Mouse (Mus musculus) erythroblast, adult 5-6 weeks (primary cell): Measurements from ENCODE around the gene Depdc5. TPM values are rescaled to one million over a fixed set of nuclear protein-coding genes. Genes with fewer than 3 reads are reported as not detected.
"Not testable (repeated sequence)": the region's sequence is repeated elsewhere in the genome, so short reads cannot be mapped to it uniquely, and the experiment has no call there.

Experiments
- ATAC-seq: replicated peaks from 2 replicates; pipeline ENCODE4 v1.8.0; 2016; ENCODE audit warnings: moderate number of reproducible peaks, mild to moderate bottlenecking, moderate TSS enrichment, inconsistent platforms; ENCODE audit not compliant: poor library complexity, low FRiP score, severe bottlenecking
- total RNA-seq, 2 experiments: library from RNA; stranded (forward) in 1 of 2; stranded (reverse) in 1 of 2; fragments of 150-400 nt in 1 of 2; fragments of 200-764, 138-1000 nt in 1 of 2; gene quantifications; 2 replicates each; pipeline versions ENCODE4 v1.2.3 to v1.2.4; 2015 to 2017; ENCODE audit warnings: low replicate concordance in 2 of 2

Gene Depdc5
- total RNA-seq, 2 experiments from 2014 or later = 5.8 to 23.6 TPM

DNA sequence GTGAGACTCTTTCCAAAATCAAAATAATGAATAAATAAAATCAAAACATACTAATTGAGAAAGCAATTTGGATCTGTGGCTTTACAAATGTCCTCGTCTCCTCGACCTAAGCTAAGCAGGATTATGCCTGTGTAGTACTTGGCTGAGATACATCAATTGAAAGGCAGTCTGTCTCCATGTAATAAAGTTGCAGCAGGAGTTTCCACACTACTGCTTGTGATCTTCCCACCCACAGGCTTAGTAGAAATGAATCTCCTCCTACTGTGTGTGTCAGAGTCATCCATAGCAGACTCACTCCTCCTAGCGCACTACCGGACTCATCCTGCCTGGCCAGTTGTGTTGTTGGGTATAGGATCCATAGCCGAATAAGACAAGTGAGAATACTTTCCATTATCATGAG, 8.8 kb downstream of the Depdc5 start:
- ATAC-seq = no peak

DNA sequence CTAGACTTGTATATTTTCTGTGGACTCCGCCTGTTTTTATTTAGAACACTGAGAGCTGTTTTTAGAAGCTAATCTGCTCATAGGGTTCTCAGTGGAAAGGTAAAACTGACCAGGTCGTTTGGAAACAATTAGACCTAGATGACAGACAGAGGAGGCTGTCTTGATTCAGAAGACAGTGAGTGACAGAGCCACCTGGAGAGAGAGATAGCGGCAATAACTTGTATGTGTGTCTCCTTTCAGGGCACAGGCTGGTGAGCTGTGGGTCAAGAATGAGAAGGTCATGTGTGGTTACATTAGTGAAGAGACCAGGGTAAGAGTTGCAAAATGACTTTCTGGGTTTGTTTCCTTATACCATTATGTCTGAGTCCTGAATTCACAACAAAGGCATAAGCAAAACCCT, 23.2 kb downstream of the Depdc5 start:
- no peak for ATAC-seq

- no peak for ATAC-seq
These were observed 44.0 kb downstream of the Depdc5 start for GRCm38 (mm10) chr5:32907496-32907895.

DNA sequence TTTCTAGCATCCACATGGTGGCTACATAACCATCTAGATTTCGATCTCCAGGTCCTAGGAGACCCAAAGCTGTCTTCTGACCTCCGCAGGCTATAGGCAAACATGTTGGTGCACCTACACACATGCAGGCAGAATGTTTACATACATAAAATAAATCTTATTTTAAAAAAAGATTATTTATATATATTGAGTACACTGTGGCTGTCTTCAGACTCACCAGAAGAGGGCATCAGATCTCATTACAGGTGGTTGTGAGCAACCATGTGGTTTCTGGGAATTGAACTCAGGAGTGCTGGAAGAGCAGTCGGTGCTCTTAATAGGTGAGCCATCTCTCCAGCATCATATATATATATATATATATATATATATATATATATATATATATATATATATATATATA, 50.6 kb downstream of the Depdc5 start:
- ATAC-seq = no peak

DNA sequence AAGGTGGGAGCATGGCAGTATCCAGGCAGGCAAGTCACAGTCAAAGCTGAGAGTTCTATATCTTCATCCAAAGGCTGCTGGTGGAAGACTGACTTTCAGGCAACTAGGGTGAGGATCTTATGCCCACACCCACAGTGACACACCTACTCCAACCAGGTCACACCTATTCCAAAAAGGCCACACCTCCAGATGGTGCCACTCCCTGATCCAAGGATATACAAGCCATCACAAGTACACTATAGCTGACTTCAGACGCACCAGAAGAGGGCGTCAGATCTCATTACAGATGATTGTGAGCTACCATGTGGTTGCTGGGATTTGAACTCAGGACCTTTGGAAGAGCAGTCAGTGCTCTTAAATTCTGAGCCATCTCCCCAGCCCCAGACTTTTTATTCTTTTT, 55.8 kb downstream of the Depdc5 start:
- not testable (repeated sequence) for ATAC-seq

DNA sequence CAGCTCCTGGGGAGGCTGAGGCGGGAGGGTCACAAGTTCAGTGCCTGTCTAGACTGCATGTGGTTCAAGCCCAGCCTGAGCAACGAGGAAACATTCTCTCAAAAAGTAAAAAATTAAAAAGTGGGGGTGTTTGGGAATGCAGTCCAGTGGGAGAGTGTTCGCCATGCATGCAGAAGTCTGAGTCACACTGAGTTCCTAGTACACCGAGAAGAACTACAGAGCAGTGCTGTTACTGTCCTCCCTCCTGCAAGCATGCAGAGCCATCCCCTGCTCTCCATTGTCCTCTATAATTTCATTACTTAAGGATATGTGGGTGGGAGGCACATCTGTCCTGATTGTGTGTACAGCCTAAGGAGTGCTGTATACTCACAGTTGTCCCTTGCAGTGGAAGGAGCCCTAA, 59.4 kb downstream of the Depdc5 start:
- 0 out of 2 replicates have a peak, but pooled peaks have one; percentile 29 for ATAC-seq

DNA sequence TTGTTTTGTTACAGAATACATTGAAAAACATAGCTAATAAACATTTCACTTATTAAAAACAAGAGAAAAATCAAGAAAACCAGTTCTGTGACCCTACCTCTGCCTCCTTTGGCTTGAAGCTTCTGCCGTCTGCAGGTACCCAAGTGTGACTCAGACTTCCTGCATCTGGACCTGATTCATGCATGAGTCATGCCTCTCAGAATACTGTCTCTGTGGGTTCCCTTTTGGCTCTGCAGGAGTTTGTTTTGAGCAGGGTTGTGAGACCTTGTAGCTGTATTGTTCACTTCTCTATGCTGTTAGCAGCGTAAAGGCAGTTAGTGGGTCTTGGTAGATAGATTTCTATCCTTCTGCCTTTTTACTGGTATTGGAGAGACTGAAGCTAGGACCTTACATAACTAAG, 67.3 kb downstream of the Depdc5 start:
- no peak for ATAC-seq

- ATAC-seq = 0 out of 2 replicates have a peak, but pooled peaks have one; percentile 57
These were observed 71.2 kb downstream of the Depdc5 start for GRCm38 (mm10) chr5:32934654-32935053.

- no peak for ATAC-seq
These were observed 77.1 kb downstream of the Depdc5 start for GRCm38 (mm10) chr5:32940586-32940985.

- ATAC-seq = no peak
These were observed 77.9 kb downstream of the Depdc5 start for GRCm38 (mm10) chr5:32941209-32941924.

DNA sequence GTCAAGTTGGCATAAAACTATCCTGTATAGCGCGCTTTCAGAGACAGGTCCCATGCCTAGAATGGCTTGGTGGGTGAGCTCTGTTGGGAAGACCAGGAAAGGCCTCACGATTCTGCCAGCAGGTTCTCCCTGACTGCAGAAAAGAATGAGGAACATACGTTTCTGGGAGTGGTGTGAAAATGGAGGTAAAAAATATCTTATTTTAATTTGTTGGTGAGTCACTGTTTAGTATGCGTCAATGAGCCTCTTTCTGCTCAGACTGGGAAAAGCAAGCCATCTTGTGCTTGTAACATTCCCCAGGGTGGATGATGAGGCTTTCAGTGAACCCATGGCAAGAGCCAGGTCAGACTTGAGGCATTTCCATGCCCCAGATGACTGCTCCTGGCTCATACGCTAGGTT, 86.6 kb downstream of the Depdc5 start:
- ATAC-seq = peak; percentile 41

GRCm38 (mm10) chr5:32950702-32951274, 87.3 kb downstream of the Depdc5 start:
- peak; percentile 88 for ATAC-seq

GRCm38 (mm10) chr5:32955716-32956115, 92.2 kb downstream of the Depdc5 start:
- ATAC-seq = no peak

DNA sequence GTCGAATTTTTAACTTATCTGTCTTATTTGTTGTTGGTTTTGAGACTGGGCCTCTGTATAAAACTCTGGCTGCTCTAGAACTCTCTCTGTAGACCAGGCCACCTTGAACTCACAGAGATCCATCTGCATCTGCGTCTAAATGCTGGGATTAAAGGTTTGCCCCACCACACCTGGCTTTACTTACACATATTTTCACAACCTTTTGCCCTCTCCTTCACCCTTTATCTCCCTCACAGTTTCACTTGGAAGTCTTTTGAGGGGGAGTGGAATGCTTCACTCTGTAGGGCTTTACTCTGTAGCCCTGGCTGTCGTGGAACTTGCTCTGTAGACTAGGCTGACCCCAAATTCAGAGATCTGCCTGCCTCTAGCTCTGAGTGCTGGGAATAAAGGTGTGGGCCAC, 98.1 kb downstream of the Depdc5 start:
- ATAC-seq = no peak

DNA sequence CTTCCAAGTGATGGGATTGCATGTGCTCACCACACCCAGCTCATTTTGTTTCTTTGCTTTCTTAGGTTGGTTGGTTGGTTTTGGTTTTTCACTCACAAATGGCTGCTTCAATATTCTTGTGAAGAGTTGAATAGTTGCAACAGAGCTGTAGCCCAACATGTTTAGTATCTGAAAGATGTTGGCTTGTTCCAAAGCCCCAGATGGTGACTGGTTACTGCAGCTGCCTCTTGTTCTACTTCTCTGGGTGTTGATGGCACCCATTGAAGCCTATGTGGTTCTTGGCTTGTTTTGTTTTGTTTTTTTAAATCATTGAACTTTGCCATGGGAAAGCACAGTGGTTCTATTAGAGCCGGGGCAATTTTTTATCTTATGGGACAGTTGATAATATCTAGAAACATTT, 99.1 kb downstream of the Depdc5 start:
- ATAC-seq = no peak

GRCm38 (mm10) chr5:32976541-32976940, 113.0 kb downstream of the Depdc5 start:
- no peak for ATAC-seq

DNA sequence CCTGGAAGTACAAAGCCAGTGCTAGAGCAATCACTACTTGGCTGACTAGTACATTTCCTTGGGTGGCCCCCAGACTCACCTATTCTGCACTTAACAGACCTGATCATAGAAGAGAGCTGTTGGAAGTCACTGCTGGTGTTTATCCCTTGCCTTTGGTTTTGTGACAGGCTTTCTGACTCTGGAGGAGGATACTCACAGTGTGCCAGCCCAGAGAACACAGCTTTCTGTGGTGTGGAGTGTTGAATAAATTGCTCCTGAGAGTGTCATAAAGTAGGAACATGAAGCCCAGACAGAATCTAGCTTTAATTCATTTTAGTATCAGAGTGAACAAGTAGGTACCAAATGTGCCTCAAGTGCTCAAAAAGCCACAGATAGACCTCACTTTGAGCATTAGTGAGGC, 113.7 kb downstream of the Depdc5 start:
- no peak for ATAC-seq

DNA sequence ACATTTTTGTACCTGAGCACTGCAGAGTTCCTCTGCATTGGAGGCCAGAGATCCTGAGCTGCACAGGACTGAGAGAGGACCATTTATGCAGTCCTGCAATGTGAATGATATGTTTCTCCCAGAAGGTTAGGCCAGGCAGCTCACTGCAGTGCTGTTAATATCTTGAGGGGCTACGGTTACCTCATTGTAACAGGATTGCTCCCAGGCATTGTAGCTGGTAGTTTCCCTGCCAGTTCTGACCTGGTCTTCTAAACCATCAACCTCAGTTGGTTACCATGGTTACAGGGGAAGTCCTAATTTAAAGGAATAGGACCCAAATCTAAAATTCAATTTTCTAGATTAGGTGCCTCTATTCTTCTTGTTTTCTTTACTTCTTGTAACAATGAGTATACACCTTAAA, 121.9 kb downstream of the Depdc5 start:
- ATAC-seq = no peak

DNA sequence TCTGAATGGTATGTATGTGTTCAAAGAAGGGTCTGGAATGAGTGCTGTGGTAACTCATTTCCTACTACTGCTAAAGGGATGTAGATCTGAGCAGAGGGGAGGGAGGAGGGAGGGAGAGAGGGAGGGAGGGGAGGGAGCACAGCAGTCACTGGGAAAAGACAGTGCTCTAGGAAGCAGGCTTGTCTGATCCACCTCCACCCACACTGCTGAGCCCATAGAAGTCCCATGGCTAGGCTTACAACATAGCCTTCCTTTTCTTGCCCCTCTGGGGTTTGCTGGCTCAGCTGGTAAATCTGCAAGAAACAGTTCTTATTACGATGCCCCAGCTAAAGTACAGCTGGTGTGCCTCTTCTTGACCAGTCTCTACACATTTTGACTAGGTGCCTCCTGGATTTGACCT, 124.4 kb downstream of the Depdc5 start:
- ATAC-seq = no peak

- no peak for ATAC-seq
These were observed 126.6 kb downstream of the Depdc5 start for GRCm38 (mm10) chr5:32989959-32990640.

GRCm38 (mm10) chr5:32991152-32991551, 127.7 kb downstream of the Depdc5 start:
- no peak for ATAC-seq
